Mouse (Mus musculus): ENCODE measurements around the gene Wrb.

The Wrb gene

GRCm38 (mm10) chr16:96151551-96151950 is 6.3 kb downstream of the Wrb start:
- in situ Hi-C loops (cut with MboI; ENCODE audit: low pct_unique_long_range_greater_than_20kb in 1 of 2, low sequenced_read_pairs in 2 of 2, unreplicated experiment in 1 of 2), result no loop called here

- in situ Hi-C loops (cut with MboI; ENCODE audit: low pct_unique_long_range_greater_than_20kb in 1 of 2, low sequenced_read_pairs in 2 of 2, unreplicated experiment in 1 of 2), result no loop called here
These were observed 9.3 kb downstream of the Wrb start for GRCm38 (mm10) chr16:96154476-96154875.

GRCm38 (mm10) chr16:96156019-96156418 is 10.8 kb downstream of the Wrb start:
- in situ Hi-C loops (cut with MboI; ENCODE audit: low pct_unique_long_range_greater_than_20kb in 1 of 2, low sequenced_read_pairs in 2 of 2, unreplicated experiment in 1 of 2), result no loop called here

- in situ Hi-C loops (cut with MboI; ENCODE audit: low pct_unique_long_range_greater_than_20kb in 1 of 2, low sequenced_read_pairs in 2 of 2, unreplicated experiment in 1 of 2), result no loop called here
These were observed 12.0 kb downstream of the Wrb start for GRCm38 (mm10) chr16:96157171-96157570.

GRCm38 (mm10) chr16:96158511-96159080 is 13.4 kb downstream of the Wrb start:
- in situ Hi-C loops (cut with MboI; ENCODE audit: low pct_unique_long_range_greater_than_20kb in 1 of 2, low sequenced_read_pairs in 2 of 2, unreplicated experiment in 1 of 2), result no loop called here

- in situ Hi-C loops (cut with MboI; ENCODE audit: low pct_unique_long_range_greater_than_20kb in 1 of 2, low sequenced_read_pairs in 2 of 2, unreplicated experiment in 1 of 2), result no loop called here
These were observed 14.0 kb downstream of the Wrb start for GRCm38 (mm10) chr16:96159091-96159731.

GRCm38 (mm10) chr16:96159794-96160346 is 14.7 kb downstream of the Wrb start:
- in situ Hi-C loops (cut with MboI; ENCODE audit: low pct_unique_long_range_greater_than_20kb in 1 of 2, low sequenced_read_pairs in 2 of 2, unreplicated experiment in 1 of 2), result no loop called here

- in situ Hi-C loops (cut with MboI; ENCODE audit: low pct_unique_long_range_greater_than_20kb in 1 of 2, low sequenced_read_pairs in 2 of 2, unreplicated experiment in 1 of 2), result no loop called here
These were observed 15.7 kb downstream of the Wrb start for GRCm38 (mm10) chr16:96160927-96161326.

GRCm38 (mm10) chr16:96161336-96161735 is 16.1 kb downstream of the Wrb start:
- in situ Hi-C loops (cut with MboI; ENCODE audit: low pct_unique_long_range_greater_than_20kb in 1 of 2, low sequenced_read_pairs in 2 of 2, unreplicated experiment in 1 of 2), result no loop called here

GRCm38 (mm10) chr16:96165723-96166264 is 20.6 kb downstream of the Wrb start:
- in situ Hi-C loops (cut with MboI; ENCODE audit: low pct_unique_long_range_greater_than_20kb in 1 of 2, low sequenced_read_pairs in 2 of 2, unreplicated experiment in 1 of 2), result no loop called here

GRCm38 (mm10) chr16:96168837-96169236 is 23.6 kb downstream of the Wrb start:
- in situ Hi-C loops (cut with MboI; ENCODE audit: low pct_unique_long_range_greater_than_20kb in 1 of 2, low sequenced_read_pairs in 2 of 2, unreplicated experiment in 1 of 2), result no loop called here

GRCm38 (mm10) chr16:96173648-96174047 is 28.4 kb downstream of the Wrb start:
- in situ Hi-C loops (cut with MboI; ENCODE audit: low pct_unique_long_range_greater_than_20kb in 1 of 2, low sequenced_read_pairs in 2 of 2, unreplicated experiment in 1 of 2), result no loop called here

GRCm38 (mm10) chr16:96175399-96175798 is 30.2 kb downstream of the Wrb start:
- in situ Hi-C loops (cut with MboI; ENCODE audit: low pct_unique_long_range_greater_than_20kb in 1 of 2, low sequenced_read_pairs in 2 of 2, unreplicated experiment in 1 of 2), result no loop called here

- in situ Hi-C loops (cut with MboI; ENCODE audit: low pct_unique_long_range_greater_than_20kb in 1 of 2, low sequenced_read_pairs in 2 of 2, unreplicated experiment in 1 of 2), result no loop called here
These were observed 33.9 kb downstream of the Wrb start for GRCm38 (mm10) chr16:96179156-96179555.

- in situ Hi-C loops (cut with MboI; ENCODE audit: low pct_unique_long_range_greater_than_20kb in 1 of 2, low sequenced_read_pairs in 2 of 2, unreplicated experiment in 1 of 2), result no loop called here
These were observed 42.4 kb downstream of the Wrb start for GRCm38 (mm10) chr16:96187619-96188018.

- in situ Hi-C loops (cut with MboI; ENCODE audit: low pct_unique_long_range_greater_than_20kb in 1 of 2, low sequenced_read_pairs in 2 of 2, unreplicated experiment in 1 of 2), result no loop called here
These were observed 46.6 kb downstream of the Wrb start, which contains the start of gene Lca5l for GRCm38 (mm10) chr16:96191531-96192506. Gene Lca5l, minus strand, starts transcription at chr16:96192271.

- in situ Hi-C loops (cut with MboI; ENCODE audit: low pct_unique_long_range_greater_than_20kb in 1 of 2, low sequenced_read_pairs in 2 of 2, unreplicated experiment in 1 of 2), result no loop called here
These were observed 54.9 kb downstream of the Wrb start, which contains the start of gene Sh3bgr for GRCm38 (mm10) chr16:96199913-96200701. Gene Sh3bgr, plus strand, starts transcription at chr16:96200450.

- in situ Hi-C loops (cut with MboI; ENCODE audit: low pct_unique_long_range_greater_than_20kb in 1 of 2, low sequenced_read_pairs in 2 of 2, unreplicated experiment in 1 of 2), result no loop called here
These were observed 55.5 kb downstream of the Wrb start for GRCm38 (mm10) chr16:96200702-96201028.

Measured in mouse embryonic stem cell (cell line).